Mouse (Mus musculus): ENCODE measurements around the gene Rufy1. TPM values are rescaled to one million over a fixed set of nuclear protein-coding genes. Genes with fewer than 3 reads are reported as not detected.
"Not testable (repeated sequence)": the region's sequence is repeated elsewhere in the genome, so short reads cannot be mapped to it uniquely, and the experiment has no call there.

Gene Rufy1
- polyA plus RNA-seq, 1 experiment from 2014 or later: 19.6 TPM

DNA sequence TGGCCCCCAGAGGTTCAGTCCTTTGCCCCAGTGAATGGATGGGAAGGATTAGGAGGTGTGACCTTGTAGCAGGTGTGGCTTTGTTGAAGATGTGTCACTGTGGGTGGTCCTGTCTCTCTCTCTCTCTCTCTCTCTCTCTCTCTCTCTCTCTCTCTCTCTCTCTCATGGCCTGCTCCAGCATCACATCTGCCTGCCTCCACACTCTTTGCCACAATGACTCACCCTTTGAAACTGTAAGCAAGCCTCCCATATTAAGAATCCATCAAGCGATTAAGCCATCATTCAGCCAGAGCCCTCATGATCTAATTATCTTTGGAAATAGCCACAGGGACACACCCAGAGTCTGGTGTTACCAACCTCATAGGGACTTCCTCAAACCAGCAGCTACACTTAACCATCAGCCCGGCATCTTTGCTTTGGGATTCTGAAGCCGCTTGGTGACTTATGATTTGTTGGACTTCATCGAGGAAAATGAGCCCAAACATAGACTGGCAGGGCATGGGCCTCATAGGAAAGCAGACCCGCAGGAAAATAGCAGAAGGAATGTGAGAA lies 61.5 kb downstream of the Rufy1 start:
- no peak for ATAC-seq (ENCODE audit: insufficient number of reproducible peaks, low FRiP score)
- Histone ChIP-seq H3K4me1 (replicated peaks) (0 out of 2 replicates have a peak, but pooled peaks cover 5% of the 10 kb centered on the region), H3K4me3 (no peak overlapping the region), H3K4me2 (no peak overlapping the region), H3K9ac (no peak overlapping the region), H3K27me3 (replicated peaks) (0 out of 2 replicates have a peak, but pooled peaks cover 11% of the 10 kb centered on the region), H3K9me3 (replicated peaks) (no peaks in the 10 kb centered on the region), H3K27ac (ENCODE audit: poor library complexity, severe bottlenecking) (no peak overlapping the region), H3K36me3 (no peaks in the 10 kb centered on the region)
- WGBS: 88% methylated on average over 5 of the region's 5 CpGs

GRCm38 (mm10) chr11:50367531-50367930 lies 63.4 kb downstream of the Rufy1 start:
- no peaks in the 10 kb centered on the region for H3K9me3 ChIP-seq (replicated peaks)
- 82% methylated on average over 9 of the region's 9 CpGs for WGBS

DNA sequence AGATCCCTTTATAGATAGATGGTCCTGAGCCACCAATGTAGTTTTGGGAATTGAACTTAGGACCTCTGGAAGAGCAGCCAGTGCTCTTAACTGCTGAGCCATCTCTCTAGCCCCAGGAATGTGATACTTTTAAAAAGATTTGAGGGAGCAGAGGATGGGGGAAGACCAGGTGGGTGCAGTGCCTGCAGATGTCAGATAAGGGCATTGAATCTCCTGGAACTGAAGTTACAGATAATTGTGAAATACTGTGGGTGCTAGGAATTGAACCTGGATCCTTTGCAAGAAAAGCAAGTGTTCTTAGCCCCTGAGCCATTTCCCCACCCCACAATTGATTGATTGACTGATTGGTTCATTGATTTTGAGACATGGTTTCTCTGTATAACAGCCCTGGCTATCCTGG lies 65.6 kb downstream of the Rufy1 start:
- no peak overlapping the region for H3K4me3 ChIP-seq
- H3K4me2 ChIP-seq: no peak overlapping the region
- no peak overlapping the region for H3K27ac ChIP-seq (ENCODE audit: poor library complexity, severe bottlenecking)
- no peaks in the 10 kb centered on the region for H3K9me3 ChIP-seq (replicated peaks)
- H3K27me3 ChIP-seq (replicated peaks): peaks cover 23% of the 10 kb centered on the region
- no peak overlapping the region for H3K9ac ChIP-seq
- ATAC-seq (ENCODE audit: insufficient number of reproducible peaks, low FRiP score): no peak
- no peaks in the 10 kb centered on the region for H3K4me1 ChIP-seq (replicated peaks)
- no peaks in the 10 kb centered on the region for H3K36me3 ChIP-seq

More at GRCm38 (mm10) chr11:50367531-50367930, 63.4 kb downstream of the Rufy1 start:
- Histone ChIP-seq H3K27me3 (replicated peaks) (0 out of 2 replicates have a peak, but pooled peaks cover 11% of the 10 kb centered on the region), H3K36me3 (no peaks in the 10 kb centered on the region), H3K4me1 (replicated peaks) (0 out of 2 replicates have a peak, but pooled peaks cover 5% of the 10 kb centered on the region), H3K4me3 (no peak overlapping the region), H3K27ac (ENCODE audit: poor library complexity, severe bottlenecking) (no peak overlapping the region), H3K4me2 (no peak overlapping the region), H3K9ac (no peak overlapping the region)
- no peak for ATAC-seq (ENCODE audit: insufficient number of reproducible peaks, low FRiP score)

DNA sequence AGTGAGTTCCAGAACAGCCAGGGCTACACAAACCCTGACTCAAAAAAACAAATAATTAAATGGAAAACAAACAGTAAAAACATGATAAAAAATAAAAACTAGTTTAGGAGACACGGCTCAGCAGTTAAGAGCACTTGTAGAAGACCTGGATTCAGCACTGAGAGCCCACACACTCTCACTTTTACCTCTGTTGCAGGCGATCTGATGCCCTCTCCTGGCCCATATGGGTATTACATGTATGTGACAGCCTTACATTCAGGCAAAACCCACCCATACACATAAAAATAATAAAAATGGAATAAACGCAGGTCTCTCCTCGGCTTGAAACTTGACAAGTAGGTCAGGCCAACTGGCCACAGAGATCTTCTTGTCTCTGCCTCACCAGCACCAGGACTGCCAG lies 66.4 kb downstream of the Rufy1 start:
- H3K4me1 ChIP-seq (replicated peaks): no peaks in the 10 kb centered on the region
- H3K27ac ChIP-seq (ENCODE audit: poor library complexity, severe bottlenecking): no peak overlapping the region
- H3K36me3 ChIP-seq: no peaks in the 10 kb centered on the region
- peaks cover 23% of the 10 kb centered on the region for H3K27me3 ChIP-seq (replicated peaks)
- WGBS: 7% methylated on average over 4 of the region's 4 CpGs
- H3K9ac ChIP-seq: no peak overlapping the region
- no peak for ATAC-seq (ENCODE audit: insufficient number of reproducible peaks, low FRiP score)
- H3K4me2 ChIP-seq: no peak overlapping the region
- no peaks in the 10 kb centered on the region for H3K9me3 ChIP-seq (replicated peaks)
- no peak overlapping the region for H3K4me3 ChIP-seq

DNA sequence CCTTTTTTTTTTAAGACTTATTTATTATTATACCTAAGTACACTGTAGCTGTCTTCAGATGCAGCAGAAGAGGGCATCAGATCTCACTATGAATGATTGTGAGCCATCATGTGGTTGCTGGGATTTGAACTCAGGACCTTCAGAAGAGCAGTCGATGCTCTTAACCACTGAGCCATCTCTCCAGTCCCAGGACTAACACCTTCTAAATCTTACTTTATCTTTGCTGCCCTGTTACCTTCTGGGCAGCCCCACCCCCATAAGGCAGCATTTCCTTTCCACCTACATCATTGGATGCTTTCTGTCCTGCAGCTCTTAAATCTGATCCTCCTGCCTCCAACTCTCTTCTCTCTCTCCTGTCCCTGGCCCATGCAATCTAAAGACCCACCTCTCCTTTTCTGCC lies 69.6 kb downstream of the Rufy1 start:
- H3K4me3 ChIP-seq; H3K27ac ChIP-seq (ENCODE audit: poor library complexity, severe bottlenecking); H3K36me3 ChIP-seq; H3K9me3 ChIP-seq (replicated peaks); H3K4me2 ChIP-seq; H3K4me1 ChIP-seq (replicated peaks); H3K9ac ChIP-seq; ATAC-seq (ENCODE audit: insufficient number of reproducible peaks, low FRiP score): not testable (repeated sequence)
- 81% methylated on average over 1 of the region's 1 CpGs for WGBS
- H3K27me3 ChIP-seq (replicated peaks): peaks cover 31% of the 10 kb centered on the region

DNA sequence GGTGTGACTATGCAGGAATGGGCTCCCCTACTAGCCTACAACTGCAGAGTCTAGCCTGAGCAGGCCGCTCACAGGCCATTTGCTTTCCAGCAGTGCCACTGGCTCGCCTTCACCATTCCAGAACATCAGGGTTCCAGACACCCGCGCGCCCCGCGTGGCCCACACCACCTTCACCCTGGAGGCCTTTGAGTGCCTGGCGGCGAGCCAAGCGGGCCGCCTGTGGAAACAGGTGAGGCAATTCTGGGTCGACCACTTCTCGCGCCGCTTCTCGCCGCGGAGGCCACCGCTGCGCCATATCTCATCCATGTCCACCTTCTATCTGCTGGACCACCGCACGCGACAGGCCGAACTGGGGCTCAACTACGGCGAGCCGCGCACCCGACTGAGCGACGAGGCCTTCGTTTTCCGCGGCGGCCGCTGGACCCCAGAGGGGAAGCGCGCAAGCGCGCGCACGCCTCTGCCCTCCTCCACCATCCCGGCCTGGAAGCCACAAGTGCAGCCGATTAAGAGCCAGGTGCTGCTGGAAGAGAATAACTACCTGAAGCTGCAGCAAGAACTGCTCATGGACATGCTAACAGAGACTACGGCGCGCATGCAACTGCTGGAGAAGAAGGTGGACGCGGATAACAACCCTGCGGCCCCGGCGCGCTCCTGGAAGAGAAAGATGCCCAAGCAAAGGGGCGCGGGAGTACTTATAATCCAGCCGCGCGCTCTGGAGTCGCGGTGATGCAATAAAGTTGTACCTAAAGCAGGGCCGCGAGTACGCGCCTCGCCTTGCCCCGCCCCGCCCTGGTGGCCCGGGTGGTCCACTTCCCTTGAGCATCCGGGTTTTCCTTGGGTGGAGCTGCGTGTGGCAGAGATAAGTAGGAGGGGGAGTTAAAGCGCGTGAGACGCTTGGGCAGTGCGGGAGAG lies 71.7 kb downstream of the Rufy1 start:
- H3K4me2 ChIP-seq: peak overlapping the region; percentile 97
- peaks cover 27% of the 10 kb centered on the region for H3K27me3 ChIP-seq (replicated peaks)
- H3K36me3 ChIP-seq: no peaks in the 10 kb centered on the region
- 1% methylated on average over 74 of the region's 74 CpGs for WGBS
- H3K9ac ChIP-seq: peak overlapping the region; percentile 66
- no peak overlapping the region for H3K27ac ChIP-seq (ENCODE audit: poor library complexity, severe bottlenecking)
- peak; percentile 49 for ATAC-seq (ENCODE audit: insufficient number of reproducible peaks, low FRiP score)
- H3K4me3 ChIP-seq: peak overlapping the region; percentile 68
- 0 out of 2 replicates have a peak, but pooled peaks cover 3% of the 10 kb centered on the region for H3K9me3 ChIP-seq (replicated peaks)
- peaks cover 3% of the 10 kb centered on the region; the same call in 1 of the 2 replicates for H3K4me1 ChIP-seq (replicated peaks)

- no peak overlapping the region for H3K4me2 ChIP-seq
- no peak overlapping the region for H3K9ac ChIP-seq
- no peak for ATAC-seq (ENCODE audit: insufficient number of reproducible peaks, low FRiP score)
- H3K27ac ChIP-seq (ENCODE audit: poor library complexity, severe bottlenecking): no peak overlapping the region
- peaks cover 3% of the 10 kb centered on the region; the same call in 1 of the 2 replicates for H3K4me1 ChIP-seq (replicated peaks)
- peaks cover 16% of the 10 kb centered on the region for H3K27me3 ChIP-seq (replicated peaks)
- no peaks in the 10 kb centered on the region for H3K36me3 ChIP-seq
- H3K4me3 ChIP-seq: no peak overlapping the region
- H3K9me3 ChIP-seq (replicated peaks): 0 out of 2 replicates have a peak, but pooled peaks cover 3% of the 10 kb centered on the region
- 45% methylated on average over 1 of the region's 1 CpGs for WGBS
These were observed 75.5 kb downstream of the Rufy1 start for GRCm38 (mm10) chr11:50355395-50355794.

- Histone ChIP-seq H3K9ac (no peak overlapping the region), H3K4me1 (replicated peaks) (peaks cover 3% of the 10 kb centered on the region; the same call in 1 of the 2 replicates), H3K27ac (ENCODE audit: poor library complexity, severe bottlenecking) (no peak overlapping the region), H3K9me3 (replicated peaks) (0 out of 2 replicates have a peak, but pooled peaks cover 3% of the 10 kb centered on the region), H3K4me2 (no peak overlapping the region), H3K27me3 (replicated peaks) (peaks cover 15% of the 10 kb centered on the region), H3K36me3 (no peaks in the 10 kb centered on the region), H3K4me3 (no peak overlapping the region)
- ATAC-seq (ENCODE audit: insufficient number of reproducible peaks, low FRiP score): no peak
- 74% methylated on average over 3 of the region's 3 CpGs for WGBS
These were observed 76.1 kb downstream of the Rufy1 start for GRCm38 (mm10) chr11:50354851-50355250.

DNA sequence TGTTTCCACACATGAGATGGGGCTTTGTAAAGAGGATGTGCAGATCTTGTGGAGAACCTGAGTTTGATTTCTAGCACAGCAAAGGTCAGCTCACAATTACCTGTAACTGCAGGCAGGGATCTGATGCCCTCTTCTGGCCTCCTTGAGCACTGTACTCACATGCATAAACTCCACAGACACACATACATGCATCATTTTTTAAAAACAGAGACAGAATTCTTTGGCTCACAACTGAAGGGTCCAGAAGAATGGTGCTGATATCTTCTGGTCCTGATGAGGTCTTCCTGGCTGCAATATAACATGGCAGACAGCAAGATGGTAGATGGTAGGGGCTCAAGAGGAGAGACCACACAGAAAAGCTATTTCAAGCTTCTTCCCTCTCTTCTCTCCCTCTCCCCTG lies 76.8 kb downstream of the Rufy1 start, which contains the start of gene Cby3:
TSS of gene Cby3 (plus strand) at position 301 of the 400 bp plus-strand sequence.
- no peak within 1 kb of the TSS for H3K9ac ChIP-seq
- no peaks in the 10 kb centered on the region for H3K36me3 ChIP-seq
- peaks cover 15% of the 10 kb centered on the region for H3K27me3 ChIP-seq (replicated peaks)
- peaks cover 3% of the 10 kb centered on the region; the same call in 1 of the 2 replicates for H3K4me1 ChIP-seq (replicated peaks)
- no peak within 1 kb of the TSS for H3K4me3 ChIP-seq
- 0 out of 2 replicates have a peak, but pooled peaks cover 3% of the 10 kb centered on the region for H3K9me3 ChIP-seq (replicated peaks)
- H3K4me2 ChIP-seq: no peak within 1 kb of the TSS
- no peak within 1 kb of the TSS for H3K27ac ChIP-seq (ENCODE audit: poor library complexity, severe bottlenecking)
- ATAC-seq (ENCODE audit: insufficient number of reproducible peaks, low FRiP score): no peak

GRCm38 (mm10) chr11:50352177-50352576 lies 78.7 kb downstream of the Rufy1 start:
- Histone ChIP-seq H3K9ac (no peak overlapping the region), H3K4me3 (no peak overlapping the region), H3K27ac (ENCODE audit: poor library complexity, severe bottlenecking) (no peak overlapping the region), H3K36me3 (no peaks in the 10 kb centered on the region), H3K27me3 (replicated peaks) (no peaks in the 10 kb centered on the region), H3K9me3 (replicated peaks) (0 out of 2 replicates have a peak, but pooled peaks cover 3% of the 10 kb centered on the region), H3K4me1 (replicated peaks) (no peaks in the 10 kb centered on the region), H3K4me2 (no peak overlapping the region)
- no peak for ATAC-seq (ENCODE audit: insufficient number of reproducible peaks, low FRiP score)
- WGBS: 72% methylated on average over 2 of the region's 2 CpGs
